Mouse (Mus musculus) forebrain, postnatal 0 days (tissue): ENCODE measurements at regions not wholly inside any gene's neighbourhood (a gene's known extent, or its start where the extent isn't known, plus 50 kb on each side); places are given as distances from the start of the nearest gene placed in this dataset.
A peak's percentile ranks its signal among the peaks of the same experiment; 100 is the strongest.

Experiments
- ATAC-seq: fragments of 200-750 bp; cut with Nextera tagmentation; 2 replicates; pipeline ENCODE4 v1.8.0; 2017; ENCODE audit warnings: mild to moderate bottlenecking, moderate library complexity
- DNase-seq: peaks from one replicate; pipeline ENCODE4 v3.0.0-alpha.2; 2015
- H3K27ac ChIP-seq: fragments of 300-500 bp; sonication (generic); 2 replicates; pipeline ENCODE4 v1.5.1; 2014; ENCODE audit warnings: low read depth, mild to moderate bottlenecking, antibody characterized with exemption, low read length, moderate library complexity, mixed read lengths
- H3K27me3 ChIP-seq: fragments of 300-500 bp; sonication (generic); 2 replicates; pipeline ENCODE4 v1.6.1; 2014; ENCODE audit warnings: mild to moderate bottlenecking, low read length, mixed read lengths; ENCODE audit not compliant: insufficient read depth
- H3K36me3 ChIP-seq: fragments of 300-500 bp; sonication (generic); 2 replicates; pipeline ENCODE4 v1.6.1; 2014; ENCODE audit warnings: mild to moderate bottlenecking, moderate library complexity; ENCODE audit not compliant: insufficient read depth
- H3K4me1 ChIP-seq: fragments of 300-500 bp; sonication (generic); 2 replicates; pipeline ENCODE4 v1.6.1; 2014; ENCODE audit warnings: antibody characterized with exemption; ENCODE audit not compliant: insufficient read depth
- H3K4me2 ChIP-seq: fragments of 300-500 bp; sonication (generic); 2 replicates; pipeline ENCODE4 v1.6.1; 2014; ENCODE audit warnings: low read depth, mild to moderate bottlenecking, moderate library complexity
- H3K4me3 ChIP-seq: fragments of 300-500 bp; sonication (generic); 2 replicates; pipeline ENCODE4 v1.5.1; 2014; ENCODE audit warnings: low read depth, low read length, mixed read lengths
- H3K9ac ChIP-seq: fragments of 300-500 bp; sonication (generic); 2 replicates; pipeline ENCODE4 v1.6.1; 2014; ENCODE audit warnings: mild to moderate bottlenecking
- H3K9me3 ChIP-seq: fragments of 300-500 bp; sonication (generic); 2 replicates; pipeline ENCODE4 v1.6.1; 2016; ENCODE audit warnings: low read length
- CTCF ChIP-seq: sonication (generic); IDR thresholded peaks from 2 replicates; pipeline ENCODE4 v1.5.1; 2016; ENCODE audit warnings: antibody characterized with exemption, control low read depth, low read depth
- WGBS: fragments of 180-500 bp; shearing (Covaris S2); extraction: QIAGEN DNeasy Blood & Tissue Kit; methylation state at CpG from one replicate; pipeline ENCODE4 v1.1.7; 2014; 5-methylcytosine and 5-hydroxymethylcytosine counted together

DNA sequence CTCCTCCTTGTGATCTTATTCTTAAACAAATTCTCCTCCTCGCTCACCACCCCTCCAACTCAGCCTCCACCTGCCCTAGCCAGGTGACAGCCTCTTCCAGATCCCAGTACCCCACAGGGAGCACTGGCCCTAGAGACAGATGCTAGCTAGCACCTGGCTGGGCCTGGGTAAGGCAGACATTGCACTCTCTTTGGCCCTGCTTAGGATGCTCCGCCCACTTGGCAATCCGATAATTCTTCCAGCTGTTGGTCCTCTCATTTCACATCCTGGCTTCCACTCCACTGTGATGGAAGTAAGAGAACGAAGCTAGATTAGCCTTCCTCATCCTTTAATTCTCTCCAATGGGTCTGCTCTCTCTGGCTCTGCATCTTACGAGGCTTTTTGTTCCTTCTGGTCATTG, 483.4 kb downstream of the Zfp536 start:
- H3K27ac ChIP-seq = no peak overlapping the region
- no peak for DNase-seq
- H3K27me3 ChIP-seq = no peaks in the 10 kb centered on the region
- H3K4me1 ChIP-seq = peaks cover 4% of the 10 kb centered on the region
- H3K36me3 ChIP-seq = no peaks in the 10 kb centered on the region
- H3K9ac ChIP-seq = no peak overlapping the region
- no peak overlapping the region for H3K4me2 ChIP-seq
- no peaks in the 10 kb centered on the region for H3K9me3 ChIP-seq
- no peak for ATAC-seq
- TF ChIP-seq CTCF = no peak
- no peak overlapping the region for H3K4me3 ChIP-seq
- WGBS = 27% methylated on average over 5 of the region's 5 CpGs

DNA sequence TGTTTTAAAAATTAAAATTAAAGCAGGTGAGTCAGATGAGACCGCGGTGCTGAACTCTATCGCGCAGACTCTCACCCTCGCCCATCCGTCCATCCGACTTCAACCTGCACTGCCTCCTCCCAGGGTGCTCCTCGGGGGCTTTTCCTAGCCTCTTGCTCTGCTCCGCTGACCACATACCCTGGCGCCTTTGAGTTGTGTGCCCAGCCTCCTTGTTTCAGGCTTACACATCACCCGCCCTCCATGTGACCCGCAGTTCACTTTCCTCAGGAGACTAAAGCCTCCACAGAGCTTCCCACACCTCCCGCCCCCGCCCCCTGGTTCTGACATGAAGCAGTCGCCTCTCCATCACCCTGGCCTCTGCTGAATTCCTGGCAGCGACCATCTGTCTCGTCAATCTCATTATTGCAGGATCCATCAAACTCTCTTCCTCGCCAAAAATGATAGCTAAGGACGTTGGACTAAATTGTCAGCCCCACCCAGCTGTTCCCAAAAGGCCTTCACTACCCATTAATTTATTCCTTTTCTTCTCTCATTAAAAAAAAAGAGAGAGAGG, 482.9 kb downstream of the Zfp536 start:
- Histone ChIP-seq H3K27ac (no peak overlapping the region), H3K27me3 (no peaks in the 10 kb centered on the region), H3K36me3 (no peaks in the 10 kb centered on the region), H3K9ac (no peak overlapping the region), H3K4me3 (no peak overlapping the region), H3K4me1 (peaks cover 4% of the 10 kb centered on the region), H3K4me2 (no peak overlapping the region), H3K9me3 (no peaks in the 10 kb centered on the region)
- ATAC-seq = no peak
- WGBS = 27% methylated on average over 19 of the region's 19 CpGs
- no peak for DNase-seq
- no peak for TF ChIP-seq CTCF

DNA sequence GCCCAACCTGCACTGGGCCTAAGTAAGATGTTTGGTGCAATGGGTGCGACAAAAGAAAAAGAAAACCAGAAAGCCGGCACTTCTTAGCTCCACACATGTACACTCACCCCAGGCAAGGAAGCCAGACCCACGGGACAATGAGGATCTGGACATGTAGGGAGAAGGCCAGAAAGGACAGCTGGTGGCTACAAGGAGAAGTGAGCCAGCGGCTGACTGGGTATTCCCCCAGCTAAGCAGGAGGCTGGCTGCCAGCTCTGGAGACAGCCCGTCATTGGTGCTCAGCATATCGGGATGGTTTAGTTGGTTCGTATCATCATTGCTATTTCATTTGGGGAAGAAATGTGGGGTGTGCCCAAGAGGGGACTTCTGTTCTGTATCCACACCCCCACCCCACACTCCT, 481.7 kb downstream of the Zfp536 start:
- ATAC-seq (no peak), DNase-seq (no peak)
- Histone ChIP-seq H3K4me1 (peaks cover 4% of the 10 kb centered on the region), H3K4me3 (no peak overlapping the region), H3K27ac (no peak overlapping the region), H3K9me3 (no peaks in the 10 kb centered on the region), H3K36me3 (no peaks in the 10 kb centered on the region), H3K4me2 (no peak overlapping the region), H3K27me3 (no peaks in the 10 kb centered on the region), H3K9ac (no peak overlapping the region)
- no peak for TF ChIP-seq CTCF
- 61% methylated on average over 7 of the region's 7 CpGs for WGBS

DNA sequence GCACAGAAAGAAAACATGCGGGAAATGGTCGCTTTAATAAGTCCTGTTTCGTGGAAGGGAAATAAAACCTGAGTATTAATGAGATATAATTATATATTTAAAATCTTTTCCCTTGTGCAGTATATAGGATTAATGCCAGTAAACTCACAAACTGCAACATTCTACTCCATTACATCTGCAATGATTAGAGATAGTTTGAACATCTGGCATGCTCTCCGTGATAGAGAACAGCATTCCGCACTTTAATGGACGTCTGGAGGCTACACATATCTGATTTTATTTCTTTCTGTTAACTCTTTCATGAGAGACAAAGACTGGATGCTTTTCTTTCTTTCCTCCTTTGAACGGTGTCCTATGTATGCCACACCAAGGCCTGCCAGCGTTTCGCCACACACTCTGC, 480.9 kb downstream of the Zfp536 start:
- H3K4me3 ChIP-seq = no peak overlapping the region
- no peak overlapping the region for H3K9ac ChIP-seq
- no peaks in the 10 kb centered on the region for H3K27me3 ChIP-seq
- TF ChIP-seq CTCF = no peak
- ATAC-seq (no peak), DNase-seq (no peak)
- 66% methylated on average over 9 of the region's 9 CpGs for WGBS
- peaks cover 4% of the 10 kb centered on the region for H3K4me1 ChIP-seq
- H3K9me3 ChIP-seq = no peaks in the 10 kb centered on the region
- H3K36me3 ChIP-seq = no peaks in the 10 kb centered on the region
- no peak overlapping the region for H3K4me2 ChIP-seq
- no peak overlapping the region for H3K27ac ChIP-seq

DNA sequence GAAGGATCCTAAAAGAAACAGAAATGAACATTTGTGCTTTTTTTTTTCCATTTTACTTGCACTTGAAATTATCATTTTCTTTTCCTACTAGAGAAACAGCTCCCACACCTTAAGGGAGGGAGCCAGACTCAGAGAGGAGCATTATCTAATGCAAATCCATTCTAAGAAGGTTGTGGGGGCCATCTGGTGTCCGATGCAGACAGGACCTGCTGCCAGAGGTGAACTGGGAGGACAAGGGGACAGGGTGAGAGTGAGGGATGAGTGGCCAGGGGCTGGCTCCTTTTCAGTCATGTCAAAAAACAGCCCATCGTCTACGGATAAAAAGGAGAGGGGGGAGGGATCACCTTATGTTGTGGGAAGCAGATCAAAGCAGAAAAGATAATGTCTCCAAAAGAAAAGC, 474.6 kb downstream of the Zfp536 start:
- no peaks in the 10 kb centered on the region for H3K27me3 ChIP-seq
- DNase-seq (peak; percentile 38), ATAC-seq (no peak)
- H3K4me3 ChIP-seq = no peak overlapping the region
- no peaks in the 10 kb centered on the region for H3K4me1 ChIP-seq
- H3K4me2 ChIP-seq = no peak overlapping the region
- no peak overlapping the region for H3K9ac ChIP-seq
- H3K27ac ChIP-seq = peak overlapping the region; percentile 29; the same call in 1 of the 2 replicates
- no peaks in the 10 kb centered on the region for H3K9me3 ChIP-seq
- TF ChIP-seq CTCF = no peak; the same call in 1 of the 2 replicates
- no peaks in the 10 kb centered on the region for H3K36me3 ChIP-seq
- 17% methylated on average over 3 of the region's 3 CpGs for WGBS

- no peaks in the 10 kb centered on the region for H3K4me1 ChIP-seq
- WGBS = 78% methylated on average over 9 of the region's 9 CpGs
- no peak for ATAC-seq
- H3K27ac ChIP-seq = no peak overlapping the region
- H3K9ac ChIP-seq = no peak overlapping the region
- TF ChIP-seq CTCF = no peak
- no peaks in the 10 kb centered on the region for H3K27me3 ChIP-seq
- H3K9me3 ChIP-seq = no peaks in the 10 kb centered on the region
- no peak overlapping the region for H3K4me2 ChIP-seq
- no peak for DNase-seq
- no peaks in the 10 kb centered on the region for H3K36me3 ChIP-seq
- H3K4me3 ChIP-seq = no peak overlapping the region
Observed at GRCm38 (mm10) chr7:37305463-37305862, 468.0 kb downstream of the Zfp536 start.

DNA sequence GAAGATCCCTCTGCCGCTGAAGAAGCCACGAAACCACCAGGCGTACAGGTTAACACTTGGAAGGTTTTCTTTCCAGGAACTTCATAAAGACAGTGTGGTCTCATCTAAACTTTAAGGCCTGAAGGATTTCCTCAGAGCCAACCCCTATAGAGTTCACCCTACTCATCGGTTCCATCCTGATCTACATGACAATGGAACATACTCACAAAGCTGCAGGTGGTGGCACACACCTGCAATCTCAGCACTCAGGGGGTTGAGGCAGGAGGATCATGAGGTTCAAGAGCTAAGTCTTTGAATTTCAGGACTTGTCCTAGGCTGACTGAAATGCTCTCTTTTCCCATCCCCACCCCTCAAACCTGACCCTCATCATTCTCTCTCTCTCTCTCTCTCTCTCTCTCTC, 466.2 kb downstream of the Zfp536 start:
- Histone ChIP-seq H3K4me1 (no peaks in the 10 kb centered on the region), H3K9me3 (no peaks in the 10 kb centered on the region), H3K4me2 (no peak overlapping the region), H3K4me3 (no peak overlapping the region), H3K36me3 (no peaks in the 10 kb centered on the region), H3K27me3 (no peaks in the 10 kb centered on the region), H3K27ac (no peak overlapping the region), H3K9ac (no peak overlapping the region)
- no peak for DNase-seq
- ATAC-seq = no peak
- 87% methylated on average over 4 of the region's 4 CpGs for WGBS
- no peak for TF ChIP-seq CTCF
